Comparison of ENCODE assay signal across 8 mouse cellular contexts in the genomic region with DNA sequence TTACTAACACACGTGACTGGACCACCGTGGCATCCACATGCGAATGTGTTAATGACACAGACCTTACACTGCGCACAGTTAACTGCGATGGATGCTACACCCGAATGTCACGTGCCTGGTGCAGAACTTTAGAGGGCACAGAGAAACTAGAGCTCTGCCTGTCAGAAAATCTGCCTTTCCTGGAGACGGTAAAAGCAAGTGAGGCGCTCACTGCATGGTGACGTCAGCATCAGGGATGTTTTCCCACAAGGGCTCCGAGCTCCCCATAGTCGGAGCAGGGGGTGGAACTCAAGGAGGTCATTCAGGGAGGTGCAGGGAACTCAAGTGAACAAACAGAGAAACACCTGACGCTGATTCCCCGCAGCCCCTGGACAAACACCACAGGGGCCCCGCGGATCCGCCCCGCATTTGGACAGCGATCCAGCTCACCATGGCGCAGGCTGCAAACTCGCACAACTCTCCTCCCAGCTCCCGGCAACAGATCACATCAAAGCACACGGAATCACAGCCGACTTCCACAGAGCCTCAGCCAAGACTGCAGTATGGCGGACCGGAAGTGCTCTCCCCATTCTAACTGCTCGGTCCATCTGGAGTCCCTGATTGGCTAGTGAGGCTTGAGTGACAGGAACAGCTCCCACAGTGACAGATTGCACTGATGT. TPM values are rescaled to one million over a fixed set of nuclear protein-coding genes. Genes with fewer than 3 reads are reported as not detected.
A peak's percentile ranks its signal among the peaks of the same experiment; 100 is the strongest.
DNase-seq lines count a peak whose midpoint lies in the region; ATAC-seq lines count a peak whose summit lies in the region.

A gene (minus strand): TSS at position 539 of the 659 bp plus-strand sequence.

- peak; percentile 100 for ATAC-seq in hindbrain, embryonic 16.5 days

- 1% methylated on average over 27 of the region's 27 CpGs for WGBS in hindbrain, embryonic 16.5 days

- peak within 1 kb of the TSS; percentile 90 for H3K27ac ChIP-seq in hindbrain, embryonic 16.5 days (ENCODE audit: low read depth, low read length)

- peaks cover 12% of the 10 kb centered on the region for H3K4me1 ChIP-seq in hindbrain, embryonic 16.5 days (ENCODE audit: control insufficient read depth, insufficient read depth, low read depth, low read length)

- peak; percentile 76 for DNase-seq in T-cell, adult 2 months (ENCODE audit: low spot score)
- DNase-seq in cerebellum, postnatal 25 days = peak; percentile 81 to 85
- peak; percentile 85 for DNase-seq in gastrocnemius, adult 18-20 months (ENCODE audit: low spot score)
- DNase-seq in left cerebral cortex, adult 11 months (ENCODE audit: low spot score) = peak; percentile 87
- DNase-seq in lung, postnatal 36 days = peak; percentile 93
- DNase-seq in retina, embryonic 14.5 days (ENCODE audit: low spot score) = peak; percentile 94
- DNase-seq in thymus, postnatal 4 days = peak; percentile 71

- H3K27me3 ChIP-seq in hindbrain, embryonic 16.5 days (replicated peaks; ENCODE audit: control insufficient read depth, insufficient read depth, low read length) = no peaks in the 10 kb centered on the region

- peak within 1 kb of the TSS; percentile 76 for H3K4me2 ChIP-seq in hindbrain, embryonic 16.5 days (ENCODE audit: low read length)

- H3K9ac ChIP-seq in hindbrain, embryonic 16.5 days (ENCODE audit: low read depth, low read length) = peak within 1 kb of the TSS; percentile 88

- H3K4me3 ChIP-seq in hindbrain, embryonic 16.5 days (ENCODE audit: low read length) = peak within 1 kb of the TSS; percentile 93

- peaks cover 12% of the 10 kb centered on the region for H3K9me3 ChIP-seq in hindbrain, embryonic 16.5 days (ENCODE audit: control insufficient read depth, low read length)

- peaks cover 4% of the 10 kb centered on the region; the same call in 1 of the 2 replicates for H3K36me3 ChIP-seq in hindbrain, embryonic 16.5 days (ENCODE audit: control insufficient read depth, insufficient read depth, low read length)

RNA-seq across cellular contexts. Expression of the gene that starts here (rescaled TPM):
- total RNA-seq in gastrocnemius, adult 18-20 months (2021) = 1 to 10 TPM; 3.4 to 4.5 TPM
- polyA plus RNA-seq in hindbrain, embryonic 16.5 days (2015; fragmentation: Nextera tagmentation; extraction: Ambion mirVana) = 27.4 and 31.9 TPM in 2 replicates

Comparison
In these comparisons a context has a peak if more than half of its experiments do, and no peak if none do; other contexts are left out.
1. Peak in every context shown above with its lines: DNase-seq, ATAC-seq, H3K4me3 ChIP-seq and H3K27ac ChIP-seq.